Mouse (Mus musculus) heart, adult 2 months (tissue): ENCODE results near the gene Cgref1. TPM values are rescaled to one million over a fixed set of nuclear protein-coding genes. Genes with fewer than 3 reads are reported as not detected.

Experiments
- DNase-seq, 2 experiments: peaks; one replicate each; pipeline ENCODE4 v3.0.0; 2021
- H3K27ac ChIP-seq: fragments of 200-600 bp; 2 replicates; pipeline ENCODE4 v1.8.1; 2022
- H3K27me3 ChIP-seq: fragments of 200-500 bp; 2 replicates; pipeline ENCODE4 v1.6.1; 2012; ENCODE audit warnings: mild to moderate bottlenecking, low read length, inconsistent platforms, mixed read lengths; ENCODE audit not compliant: control insufficient read depth, insufficient read depth
- H3K36me3 ChIP-seq: fragments of 200-500 bp; 2 replicates; pipeline ENCODE4 v1.6.1; 2012; ENCODE audit warnings: low read length, inconsistent platforms; ENCODE audit not compliant: control insufficient read depth, insufficient read depth
- H3K4me1 ChIP-seq: fragments of 200-500 bp; 2 replicates; pipeline ENCODE4 v1.6.1; 2011; ENCODE audit warnings: low read length; ENCODE audit not compliant: control insufficient read depth, insufficient read depth
- H3K4me3 ChIP-seq: fragments of 200-600 bp; 2 replicates; pipeline ENCODE4 v1.8.1; 2022
- H3K79me2 ChIP-seq: fragments of 200-500 bp; replicated peaks from 2 replicates; pipeline ENCODE4 v1.6.1; 2012; ENCODE audit warnings: mild to moderate bottlenecking, inconsistent platforms, low read length, moderate library complexity, mixed read lengths; ENCODE audit not compliant: control insufficient read depth, insufficient read depth
- H3K9ac ChIP-seq: fragments of 200-500 bp; 2 replicates; pipeline ENCODE4 v1.6.1; 2012; ENCODE audit warnings: low read depth, mild to moderate bottlenecking, control low read depth, inconsistent platforms, low read length, mixed read lengths
- CTCF ChIP-seq: fragments of 200-600 bp; IDR thresholded peaks from 2 replicates; pipeline ENCODE4 v1.8.1; 2022; ENCODE audit warnings: antibody characterized with exemption, mild to moderate bottlenecking, moderate library complexity
- EP300 ChIP-seq: fragments of 200-500 bp; IDR thresholded peaks from 2 replicates; pipeline ENCODE4 v1.6.1; 2011; ENCODE audit warnings: low read depth, low read length, control low read depth; ENCODE audit not compliant: insufficient read depth
- POLR2A ChIP-seq: fragments of 200-500 bp; IDR thresholded peaks from 2 replicates; pipeline ENCODE4 v1.6.1; 2011; ENCODE audit warnings: mild to moderate bottlenecking, low read depth, low read length, control low read depth; ENCODE audit not compliant: insufficient read depth
- WGBS: fragments of 180-500 bp; shearing (Covaris S2); methylation state at CpG from one replicate; pipeline ENCODE4 v1.1.7; 2018; 5-methylcytosine and 5-hydroxymethylcytosine counted together
- intact Hi-C: fragments of 180-260 bp; cut with DNase I; formaldehyde crosslinking; loops from one replicate; pipeline ENCODE4 v1.15.1; 2025
- polyA plus RNA-seq: library from polyadenylated mRNA; depleted of rRNA; stranded (reverse); fragments of >200 nt; gene quantifications from 2 replicates; pipeline ENCODE4 v1.2.3, GENCODE M21; 2012
- total RNA-seq, 2 experiments: library from RNA; stranded (reverse); gene quantifications; 2 replicates each; pipeline ENCODE4 v1.2.3; 2021

The Cgref1 gene
- total and polyA plus RNA-seq, 3 experiments = 0.30 to 2.0 (median 0.73) TPM

- 82% methylated on average over 5 of the region's 5 CpGs for WGBS
- H3K27me3 ChIP-seq = no peaks in the 10 kb centered on the region
- no peak for TF ChIP-seq POLR2A
- TF ChIP-seq CTCF = no peak
- H3K4me3 ChIP-seq = no peak overlapping the region
- peaks cover 2% of the 10 kb centered on the region for H3K36me3 ChIP-seq
- peaks cover 9% of the 10 kb centered on the region for H3K4me1 ChIP-seq
- no peaks in the 10 kb centered on the region for H3K79me2 ChIP-seq
- no peak overlapping the region for H3K9ac ChIP-seq
- DNase-seq = no peak
- peak overlapping the region; percentile 32; the same call in 1 of the 2 replicates for H3K27ac ChIP-seq
- intact Hi-C loops = no loop called here
Observed at GRCm38 (mm10) chr5:30952551-30952950, 7.2 kb upstream of the Cgref1 start.

GRCm38 (mm10) chr5:30951706-30952105, 6.3 kb upstream of the Cgref1 start:
- WGBS = 40% methylated on average over 6 of the region's 6 CpGs
- Histone ChIP-seq H3K36me3 (no peaks in the 10 kb centered on the region), H3K4me3 (no peak overlapping the region), H3K27ac (peak overlapping the region; percentile 82), H3K27me3 (no peaks in the 10 kb centered on the region), H3K79me2 (no peaks in the 10 kb centered on the region), H3K4me1 (peaks cover 9% of the 10 kb centered on the region; the same call in 1 of the 2 replicates), H3K9ac (no peak overlapping the region)
- peak; percentile 31; the same call in 1 of the 2 replicates for TF ChIP-seq POLR2A
- peak; percentile 36; the same call in 1 of the 2 replicates for TF ChIP-seq EP300
- no peak for TF ChIP-seq CTCF
- DNase-seq = no peak
- intact Hi-C loops = no loop called here

GRCm38 (mm10) chr5:30950922-30951321, 5.5 kb upstream of the Cgref1 start:
- peak overlapping the region; percentile 82 for H3K27ac ChIP-seq
- H3K36me3 ChIP-seq = no peaks in the 10 kb centered on the region
- WGBS = 67% methylated on average over 2 of the region's 2 CpGs
- no peaks in the 10 kb centered on the region for H3K27me3 ChIP-seq
- no peak overlapping the region for H3K9ac ChIP-seq
- intact Hi-C loops = no loop called here
- peaks cover 9% of the 10 kb centered on the region; the same call in 1 of the 2 replicates for H3K4me1 ChIP-seq
- no peak for DNase-seq
- H3K79me2 ChIP-seq = no peaks in the 10 kb centered on the region
- TF ChIP-seq POLR2A (no peak), EP300 (no peak), CTCF (no peak)
- peak overlapping the region; percentile 64; the same call in 1 of the 2 replicates for H3K4me3 ChIP-seq

GRCm38 (mm10) chr5:30950451-30950850, 5.1 kb upstream of the Cgref1 start:
- DNase-seq = peak in 1 of 2 experiments; percentile 45
- H3K4me3 ChIP-seq = peak overlapping the region; percentile 64
- H3K36me3 ChIP-seq = no peaks in the 10 kb centered on the region
- no peaks in the 10 kb centered on the region for H3K79me2 ChIP-seq
- peak overlapping the region; percentile 85 for H3K9ac ChIP-seq
- WGBS = 31% methylated on average over 4 of the region's 4 CpGs
- TF ChIP-seq CTCF (no peak), POLR2A (0 out of 2 replicates have a peak, but pooled peaks have one; percentile 6)
- H3K27ac ChIP-seq = peak overlapping the region; percentile 82
- peaks cover 10% of the 10 kb centered on the region for H3K4me1 ChIP-seq
- intact Hi-C loops = no loop called here
- H3K27me3 ChIP-seq = no peaks in the 10 kb centered on the region

GRCm38 (mm10) chr5:30949654-30950326, 4.4 kb upstream of the Cgref1 start:
- DNase-seq = peak; percentile 95
- Histone ChIP-seq H3K4me3 (peak overlapping the region; percentile 64), H3K36me3 (no peaks in the 10 kb centered on the region), H3K9ac (peak overlapping the region; percentile 85), H3K79me2 (no peaks in the 10 kb centered on the region), H3K27ac (peak overlapping the region; percentile 82), H3K4me1 (peaks cover 10% of the 10 kb centered on the region), H3K27me3 (no peaks in the 10 kb centered on the region)
- under 1% methylated on average over 31 of the region's 31 CpGs for WGBS
- TF ChIP-seq EP300 = 0 out of 2 replicates have a peak, but pooled peaks have one; percentile 50
- TF ChIP-seq CTCF = peak; percentile 35
- TF ChIP-seq POLR2A = peak; percentile 90
- intact Hi-C loops = no loop called here

GRCm38 (mm10) chr5:30948620-30949019, 3.2 kb upstream of the Cgref1 start:
- Histone ChIP-seq H3K27ac (no peak overlapping the region), H3K79me2 (no peaks in the 10 kb centered on the region), H3K4me3 (no peak overlapping the region), H3K27me3 (no peaks in the 10 kb centered on the region), H3K9ac (no peak overlapping the region), H3K36me3 (no peaks in the 10 kb centered on the region), H3K4me1 (peaks cover 10% of the 10 kb centered on the region)
- no peak for TF ChIP-seq CTCF
- TF ChIP-seq EP300 = no peak
- DNase-seq = no peak
- intact Hi-C loops = no loop called here
- 86% methylated on average over 5 of the region's 5 CpGs for WGBS
